Mouse (Mus musculus): Measurements from ENCODE around the gene Ahcy. TPM values are rescaled to one million over a fixed set of nuclear protein-coding genes. Genes with fewer than 3 reads are reported as not detected.
A peak's percentile ranks its signal among the peaks of the same experiment; 100 is the strongest.
"Not testable (repeated sequence)": the region's sequence is repeated elsewhere in the genome, so short reads cannot be mapped to it uniquely, and the experiment has no call there.

The Ahcy gene
- 28.5 and 30.6 TPM in 2 replicates for polyA plus RNA-seq (2012; rRNA removed)

- TF ChIP-seq POLR2A (IDR thresholded peaks at IDR 0.05; ENCODE audit: extremely low read depth, insufficient read depth, low read length) (peak; percentile 67), CTCF (IDR thresholded peaks at IDR 0.05; ENCODE audit: extremely low read depth, insufficient read depth, low read length) (no peak)
Measured at GRCm38 (mm10) chr2:155073978-155074765, at the start of gene Ahcy. TSS of gene Ahcy (minus strand) at chr2:155074497.

DNA sequence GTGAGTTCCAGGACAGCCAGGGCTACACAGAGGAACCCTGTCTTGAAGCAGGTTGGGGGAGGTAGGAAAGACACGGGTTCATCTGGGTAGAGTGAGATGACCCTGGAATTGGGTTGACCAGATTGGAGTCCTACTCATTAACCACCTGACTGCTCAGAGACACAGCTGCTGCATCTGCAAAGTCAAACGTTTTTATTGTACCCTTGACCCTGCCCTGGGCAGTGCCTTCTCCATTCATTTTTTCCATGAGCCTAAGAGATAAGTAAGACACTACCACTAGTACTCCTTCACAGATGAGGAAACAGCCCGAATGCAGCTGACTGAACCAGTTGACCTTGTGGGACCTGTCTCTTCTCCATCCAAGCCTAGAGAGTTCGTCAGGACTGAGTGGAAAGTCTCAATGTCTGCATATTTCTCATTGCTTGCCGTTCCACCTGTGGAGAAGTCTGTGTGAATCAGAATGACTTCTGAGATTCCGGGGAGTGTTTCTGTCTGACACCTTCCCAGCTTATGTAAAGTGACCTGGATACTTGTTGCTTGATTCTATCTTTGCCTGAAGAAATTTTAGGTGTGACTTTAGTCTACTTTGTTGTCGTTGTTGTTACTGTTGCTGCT, 41.0 kb upstream of the Ahcy start:
- TF ChIP-seq CTCF (IDR thresholded peaks at IDR 0.05; ENCODE audit: extremely low read depth, insufficient read depth, low read length) (no peak), POLR2A (IDR thresholded peaks at IDR 0.05; ENCODE audit: extremely low read depth, insufficient read depth, low read length) (no peak)
- Histone ChIP-seq H3K4me3 (ENCODE audit: insufficient read depth, low read length) (no peak overlapping the region), H3K27ac (ENCODE audit: insufficient read depth, low read length) (no peak overlapping the region), H3K4me1 (ENCODE audit: control insufficient read depth, insufficient read depth, low read length) (no peaks in the 10 kb centered on the region)

More at GRCm38 (mm10) chr2:155073978-155074765, at the start of gene Ahcy:
- H3K4me1 ChIP-seq (ENCODE audit: control insufficient read depth, insufficient read depth, low read length) = peaks cover 4% of the 10 kb centered on the region; the same call in 1 of the 2 replicates
- H3K4me3 ChIP-seq (ENCODE audit: insufficient read depth, low read length) = peak within 1 kb of the TSS; percentile 42
- H3K27ac ChIP-seq (ENCODE audit: insufficient read depth, low read length) = peak within 1 kb of the TSS; percentile 52

DNA sequence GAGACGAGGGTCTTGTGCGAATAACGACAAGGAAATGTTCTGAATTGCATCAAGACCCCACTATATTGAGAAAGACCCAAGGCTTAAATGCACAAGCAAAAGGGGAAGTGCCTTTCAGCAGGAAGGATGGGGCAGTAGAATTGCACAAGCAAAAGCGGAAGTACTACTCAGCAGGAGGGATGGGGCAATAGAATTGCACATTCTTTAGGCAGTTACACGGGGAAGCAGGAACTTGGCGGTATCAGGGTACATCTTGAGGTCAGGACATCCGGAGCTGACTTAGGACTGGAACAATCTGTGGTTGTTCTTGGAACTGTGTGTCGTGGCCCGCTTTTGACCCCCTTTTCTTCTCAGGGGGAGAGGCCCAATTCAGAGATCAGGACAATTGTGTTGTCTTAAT, 33.0 kb upstream of the Ahcy start:
- H3K4me1 ChIP-seq (ENCODE audit: control insufficient read depth, insufficient read depth, low read length); H3K27ac ChIP-seq (ENCODE audit: insufficient read depth, low read length); H3K4me3 ChIP-seq (ENCODE audit: insufficient read depth, low read length): not testable (repeated sequence)

DNA sequence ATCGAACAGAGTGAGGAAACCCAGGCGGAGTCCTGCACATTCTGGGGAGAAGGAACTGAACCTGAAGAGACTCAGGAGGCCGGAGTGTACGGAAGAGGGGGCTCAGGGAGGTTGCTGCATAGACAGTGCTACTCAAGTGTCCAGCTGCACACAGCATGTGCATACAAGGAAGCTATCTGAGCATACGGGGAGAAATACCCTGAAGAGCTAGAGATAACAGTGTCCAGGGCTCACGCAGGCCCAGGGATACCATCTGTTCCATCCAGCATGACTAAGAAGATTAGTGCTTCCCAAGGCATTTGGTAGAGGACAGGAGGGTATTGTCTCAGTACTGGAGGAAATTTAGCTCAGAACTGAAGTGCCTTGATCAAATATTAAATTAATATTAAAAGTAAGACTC, 29.3 kb upstream of the Ahcy start:
- TF ChIP-seq POLR2A (IDR thresholded peaks at IDR 0.05; ENCODE audit: extremely low read depth, insufficient read depth, low read length) = no peak
- no peak for TF ChIP-seq CTCF (IDR thresholded peaks at IDR 0.05; ENCODE audit: extremely low read depth, insufficient read depth, low read length)
- no peak overlapping the region for H3K4me3 ChIP-seq (ENCODE audit: insufficient read depth, low read length)
- H3K27ac ChIP-seq (ENCODE audit: insufficient read depth, low read length) = no peak overlapping the region
- no peaks in the 10 kb centered on the region for H3K4me1 ChIP-seq (ENCODE audit: control insufficient read depth, insufficient read depth, low read length)

DNA sequence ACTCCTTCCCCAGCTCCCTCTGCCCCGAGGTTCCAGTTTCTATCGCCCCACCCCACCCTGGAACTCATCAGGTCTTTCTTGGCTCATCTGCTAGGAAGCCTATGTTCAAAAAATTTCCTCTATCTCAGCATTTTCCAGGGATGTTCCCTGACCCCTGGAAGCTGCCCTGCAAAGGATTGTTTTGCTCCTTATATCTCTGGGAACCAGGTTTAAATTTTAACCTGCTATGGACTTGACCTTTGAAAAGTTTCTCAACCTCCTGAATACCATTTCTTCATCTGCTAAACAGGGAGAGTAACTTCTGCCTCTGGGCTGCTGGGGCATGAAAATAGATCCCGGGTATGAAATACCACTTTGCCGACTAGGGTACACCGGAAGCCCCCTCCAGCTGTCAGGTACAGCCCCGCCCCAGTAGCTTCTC, 27.5 kb upstream of the Ahcy start:
- no peak for TF ChIP-seq CTCF (IDR thresholded peaks at IDR 0.05; ENCODE audit: extremely low read depth, insufficient read depth, low read length)
- no peak for TF ChIP-seq POLR2A (IDR thresholded peaks at IDR 0.05; ENCODE audit: extremely low read depth, insufficient read depth, low read length)
- Histone ChIP-seq H3K4me3 (ENCODE audit: insufficient read depth, low read length) (no peak overlapping the region), H3K27ac (ENCODE audit: insufficient read depth, low read length) (no peak overlapping the region), H3K4me1 (ENCODE audit: control insufficient read depth, insufficient read depth, low read length) (no peaks in the 10 kb centered on the region)

DNA sequence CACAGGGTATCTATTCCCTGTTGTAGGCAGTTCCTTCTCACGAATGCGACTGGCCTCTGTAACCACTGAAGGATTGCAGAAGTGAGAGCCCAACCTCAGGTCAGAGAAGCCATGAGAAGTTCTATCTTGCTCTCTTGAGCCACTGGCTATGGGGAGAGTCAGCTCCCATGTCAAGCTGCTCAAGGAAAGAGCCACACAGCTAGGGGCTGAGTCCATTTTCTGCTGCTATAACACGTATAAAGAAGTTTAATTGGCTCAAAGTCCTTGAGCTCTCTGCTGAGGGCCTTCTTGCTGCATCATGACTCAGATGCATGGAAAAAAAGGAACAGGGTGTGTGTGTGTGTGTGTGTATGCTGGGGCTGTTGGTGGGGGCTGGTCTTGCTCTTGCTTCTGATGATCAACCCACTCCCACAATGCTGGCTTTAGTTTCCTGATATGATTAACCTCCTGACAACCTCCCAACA, 26.5 kb upstream of the Ahcy start:
- no peak overlapping the region for H3K4me3 ChIP-seq (ENCODE audit: insufficient read depth, low read length)
- TF ChIP-seq CTCF (IDR thresholded peaks at IDR 0.05; ENCODE audit: extremely low read depth, insufficient read depth, low read length) = no peak
- TF ChIP-seq POLR2A (IDR thresholded peaks at IDR 0.05; ENCODE audit: extremely low read depth, insufficient read depth, low read length) = no peak
- no peaks in the 10 kb centered on the region for H3K4me1 ChIP-seq (ENCODE audit: control insufficient read depth, insufficient read depth, low read length)
- no peak overlapping the region for H3K27ac ChIP-seq (ENCODE audit: insufficient read depth, low read length)

- no peaks in the 10 kb centered on the region for H3K4me1 ChIP-seq (ENCODE audit: control insufficient read depth, insufficient read depth, low read length)
- no peak overlapping the region for H3K4me3 ChIP-seq (ENCODE audit: insufficient read depth, low read length)
- no peak for TF ChIP-seq POLR2A (IDR thresholded peaks at IDR 0.05; ENCODE audit: extremely low read depth, insufficient read depth, low read length)
- no peak for TF ChIP-seq CTCF (IDR thresholded peaks at IDR 0.05; ENCODE audit: extremely low read depth, insufficient read depth, low read length)
- H3K27ac ChIP-seq (ENCODE audit: insufficient read depth, low read length) = peak overlapping the region; percentile 93
Measured at GRCm38 (mm10) chr2:155099994-155100795, 25.9 kb upstream of the Ahcy start.

- H3K4me1 ChIP-seq (ENCODE audit: control insufficient read depth, insufficient read depth, low read length) = no peaks in the 10 kb centered on the region
- TF ChIP-seq CTCF (IDR thresholded peaks at IDR 0.05; ENCODE audit: extremely low read depth, insufficient read depth, low read length) (no peak), POLR2A (IDR thresholded peaks at IDR 0.05; ENCODE audit: extremely low read depth, insufficient read depth, low read length) (no peak)
- no peak overlapping the region for H3K4me3 ChIP-seq (ENCODE audit: insufficient read depth, low read length)
- H3K27ac ChIP-seq (ENCODE audit: insufficient read depth, low read length) = peak overlapping the region; percentile 93
Measured at GRCm38 (mm10) chr2:155099421-155099820, 25.1 kb upstream of the Ahcy start.

- peak overlapping the region; percentile 90 for H3K27ac ChIP-seq (ENCODE audit: insufficient read depth, low read length)
- H3K4me3 ChIP-seq (ENCODE audit: insufficient read depth, low read length) = no peak overlapping the region
- TF ChIP-seq CTCF (IDR thresholded peaks at IDR 0.05; ENCODE audit: extremely low read depth, insufficient read depth, low read length) (no peak), POLR2A (IDR thresholded peaks at IDR 0.05; ENCODE audit: extremely low read depth, insufficient read depth, low read length) (no peak)
- no peaks in the 10 kb centered on the region for H3K4me1 ChIP-seq (ENCODE audit: control insufficient read depth, insufficient read depth, low read length)
Measured at GRCm38 (mm10) chr2:155098720-155099380, 24.6 kb upstream of the Ahcy start.

All from cortical plate, adult 2 months (tissue).